8 mouse cellular contexts compared by ENCODE assay signal in genomic region chr6:85911587-85911986, GRCm38 (mm10). TPM values are rescaled to one million over a fixed set of nuclear protein-coding genes. Genes with fewer than 3 reads are reported as not detected.
DNase-seq lines count a peak whose midpoint lies in the region; ATAC-seq and TF ChIP-seq lines count a peak whose summit lies in the region.

Gene Tprkb (plus strand): TSS chr6:85911865.

- H3K27me3 ChIP-seq in forebrain, embryonic 14.5 days (replicated peaks; ENCODE audit: control insufficient read depth, insufficient read depth, low read length), result no peaks in the 10 kb centered on the region
- no peaks in the 10 kb centered on the region for H3K27me3 ChIP-seq in hindbrain, embryonic 12.5 days
- H3K27me3 ChIP-seq in midbrain, postnatal 0 days (ENCODE audit: insufficient read depth, low read length), result no peaks in the 10 kb centered on the region

- H3K36me3 ChIP-seq in forebrain, embryonic 14.5 days (ENCODE audit: control insufficient read depth, insufficient read depth, low read length), result no peaks in the 10 kb centered on the region
- 0 out of 2 replicates have a peak, but pooled peaks cover 3% of the 10 kb centered on the region for H3K36me3 ChIP-seq in hindbrain, embryonic 12.5 days
- H3K36me3 ChIP-seq in midbrain, postnatal 0 days (ENCODE audit: insufficient read depth, low read length), result no peaks in the 10 kb centered on the region

- H3K9ac ChIP-seq in forebrain, embryonic 14.5 days (ENCODE audit: low read length), result no peak within 1 kb of the TSS
- H3K9ac ChIP-seq in hindbrain, embryonic 12.5 days, result no peak within 1 kb of the TSS
- no peak within 1 kb of the TSS for H3K9ac ChIP-seq in midbrain, postnatal 0 days (replicated peaks; ENCODE audit: low read length, poor library complexity, severe bottlenecking)

- no peaks in the 10 kb centered on the region for H3K9me3 ChIP-seq in forebrain, embryonic 14.5 days (replicated peaks; ENCODE audit: control insufficient read depth, low read length)
- H3K9me3 ChIP-seq in hindbrain, embryonic 12.5 days (replicated peaks), result no peaks in the 10 kb centered on the region
- no peaks in the 10 kb centered on the region for H3K9me3 ChIP-seq in midbrain, postnatal 0 days (ENCODE audit: low read length)

- intact Hi-C loops in left cerebral cortex, postnatal 36 days (cut with DNase I), result no loop called here

- H3K4me1 ChIP-seq in forebrain, embryonic 14.5 days (ENCODE audit: control insufficient read depth, insufficient read depth, low read length), result peaks cover 13% of the 10 kb centered on the region
- peaks cover 12% of the 10 kb centered on the region for H3K4me1 ChIP-seq in hindbrain, embryonic 12.5 days
- peaks cover 9% of the 10 kb centered on the region; the same call in 1 of the 2 replicates for H3K4me1 ChIP-seq in midbrain, postnatal 0 days (ENCODE audit: insufficient read depth, low read length)

- WGBS in forebrain, embryonic 14.5 days, result 92% methylated on average over 3 of the region's 3 CpGs
- WGBS in hindbrain, embryonic 12.5 days, result 87% methylated on average over 3 of the region's 3 CpGs
- WGBS in midbrain, postnatal 0 days, result 89% methylated on average over 3 of the region's 3 CpGs

- H3K4me2 ChIP-seq in forebrain, embryonic 14.5 days (ENCODE audit: low read length), result no peak within 1 kb of the TSS
- H3K4me2 ChIP-seq in hindbrain, embryonic 12.5 days (replicated peaks), result no peak within 1 kb of the TSS
- H3K4me2 ChIP-seq in midbrain, postnatal 0 days (ENCODE audit: low read depth, low read length, poor library complexity, severe bottlenecking), result no peak within 1 kb of the TSS

- no peak for DNase-seq in urinary bladder, adult 2 months (ENCODE audit: low spot score)
- no peak for DNase-seq in urinary bladder, postnatal 10 days (ENCODE audit: low spot score)
- DNase-seq in forebrain, embryonic 14.5 days (ENCODE audit: low spot score), result no peak
- no peak for DNase-seq in left cerebral cortex, postnatal 36 days (ENCODE audit: low spot score in 2 of 2)
- no peak for DNase-seq in midbrain, postnatal 0 days (ENCODE audit: low spot score)
- no peak for DNase-seq in yolk sac, embryonic 10.5 days (ENCODE audit: low spot score)
- DNase-seq in cerebellum, adult 18-20 months, result no peak

- H3K4me3 ChIP-seq in forebrain, embryonic 14.5 days (ENCODE audit: low read depth, low read length), result no peak within 1 kb of the TSS
- no peak within 1 kb of the TSS for H3K4me3 ChIP-seq in hindbrain, embryonic 12.5 days
- no peak within 1 kb of the TSS for H3K4me3 ChIP-seq in midbrain, postnatal 0 days (ENCODE audit: low read depth, low read length)

- no peak for ATAC-seq in forebrain, embryonic 14.5 days
- no peak for ATAC-seq in hindbrain, embryonic 12.5 days (ENCODE audit: low FRiP score)
- no peak for ATAC-seq in midbrain, postnatal 0 days (ENCODE audit: low FRiP score)

- H3K27ac ChIP-seq in forebrain, embryonic 14.5 days (ENCODE audit: low read depth, low read length), result no peak within 1 kb of the TSS
- no peak within 1 kb of the TSS for H3K27ac ChIP-seq in hindbrain, embryonic 12.5 days
- no peak within 1 kb of the TSS for H3K27ac ChIP-seq in midbrain, postnatal 0 days (ENCODE audit: low read depth, low read length)

- TF ChIP-seq CTCF in midbrain, postnatal 0 days (IDR thresholded peaks at IDR 0.05), result no peak

RNA-seq across cellular contexts. Expression of gene Tprkb, which starts in this region (rescaled TPM):
- polyA plus RNA-seq in urinary bladder, adult 2 months (2012; rRNA removed), result 34.5 and 35.2 TPM in 2 replicates
- polyA plus RNA-seq in forebrain, embryonic 14.5 days (2014; fragmentation: Nextera tagmentation; extraction: Ambion mirVana), result 33.5 and 34.6 TPM in 2 replicates
- polyA plus RNA-seq in hindbrain, embryonic 12.5 days (2016; fragmentation: Nextera tagmentation; extraction: Ambion mirVana), result 39.2 and 40.6 TPM in 2 replicates
- total RNA-seq in left cerebral cortex, postnatal 36 days (2021), result 10 to 100 TPM; 52.3 to 53.2 TPM
- total RNA-seq in midbrain, postnatal 0 days (2014; rRNA removed), result 43.7 and 44.3 TPM in 2 replicates
- polyA plus RNA-seq in midbrain, postnatal 0 days (2015; fragmentation: Nextera tagmentation; extraction: Ambion mirVana), result 51.7 and 61.5 TPM in 2 replicates
